Mouse (Mus musculus) erythroblast, embryonic 14.5 days (primary cell): Measurements from ENCODE around the gene Zfhx2. TPM values are rescaled to one million over a fixed set of nuclear protein-coding genes. Genes with fewer than 3 reads are reported as not detected.

ENCODE experiments used
- H3K27me3 ChIP-seq: 2 replicates; pipeline ENCODE4 v1.6.1; 2012; ENCODE audit warnings: inconsistent platforms; ENCODE audit not compliant: control insufficient read depth
- H3K36me3 ChIP-seq: 2 replicates; pipeline ENCODE4 v1.6.1; 2012; ENCODE audit warnings: mild to moderate bottlenecking, inconsistent platforms; ENCODE audit not compliant: control insufficient read depth
- H3K4me1 ChIP-seq: 2 replicates; pipeline ENCODE4 v1.6.1; 2012; ENCODE audit warnings: inconsistent platforms; ENCODE audit not compliant: control insufficient read depth
- H3K4me3 ChIP-seq: replicated peaks from 2 replicates; pipeline ENCODE3; 2012; ENCODE audit warnings: moderate library complexity, mild to moderate bottlenecking, inconsistent platforms
- H3K9me3 ChIP-seq: 2 replicates; pipeline ENCODE4 v1.6.1; 2012; ENCODE audit warnings: low read length, inconsistent platforms, mixed read lengths; ENCODE audit not compliant: control insufficient read depth
- GATA1 ChIP-seq: IDR thresholded peaks from 2 replicates; pipeline ENCODE4 v1.6.1; 2012; ENCODE audit warnings: low read length, inconsistent platforms, mixed read lengths
- TAL1 ChIP-seq: IDR thresholded peaks from 3 replicates; pipeline ENCODE4 v1.6.1; 2012; ENCODE audit warnings: low read length, inconsistent platforms, mixed read lengths
- polyA plus RNA-seq: library from polyadenylated mRNA; stranded (reverse); fragments of >175 nt; gene quantifications from 2 replicates; pipeline ENCODE4 v1.2.3, GENCODE M21; 2012

Zfhx2 gene
- polyA plus RNA-seq, 1 experiment, result 0.06 TPM

DNA sequence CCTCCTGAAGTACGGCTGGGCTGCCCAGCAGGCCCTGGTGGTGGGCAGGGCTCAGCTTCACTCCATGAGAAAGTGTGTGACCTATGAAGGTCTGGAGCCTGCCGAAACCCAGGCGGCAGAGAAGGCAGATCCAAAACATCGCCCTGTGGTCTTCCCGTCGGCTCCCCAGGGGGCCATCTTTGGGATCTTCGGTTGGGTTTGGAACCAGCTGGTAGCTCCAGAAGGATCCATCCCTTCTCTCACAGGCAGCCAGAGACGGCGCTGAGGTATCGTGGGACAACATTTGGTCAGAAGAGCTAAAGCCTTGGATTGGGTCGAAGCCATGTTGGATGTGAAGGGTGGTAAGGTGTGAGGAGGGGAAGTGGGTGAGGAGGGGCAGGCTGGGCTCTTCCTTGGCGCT lies 17.7 kb downstream of the Zfhx2 start:
- Histone ChIP-seq H3K4me1 (peaks cover 39% of the 10 kb centered on the region), H3K27me3 (peaks cover 23% of the 10 kb centered on the region), H3K4me3 (no peak overlapping the region), H3K36me3 (peaks cover 64% of the 10 kb centered on the region), H3K9me3 (no peaks in the 10 kb centered on the region; the same call in 1 of the 2 replicates)
- TF ChIP-seq GATA1 (no peak), TAL1 (no peak)

GRCm38 (mm10) chr14:55071756-55072155 lies 20.4 kb downstream of the Zfhx2 start:
- H3K4me1 ChIP-seq, result peaks cover 26% of the 10 kb centered on the region
- TF ChIP-seq GATA1 (no peak), TAL1 (no peak)

GRCm38 (mm10) chr14:55066042-55066441 lies 26.1 kb downstream of the Zfhx2 start:
- Histone ChIP-seq H3K4me3 (no peak overlapping the region), H3K9me3 (no peaks in the 10 kb centered on the region), H3K36me3 (peaks cover 74% of the 10 kb centered on the region), H3K4me1 (peaks cover 73% of the 10 kb centered on the region), H3K27me3 (no peaks in the 10 kb centered on the region)
- no peak for TF ChIP-seq GATA1
- TF ChIP-seq TAL1, result no peak

More at GRCm38 (mm10) chr14:55071756-55072155, 20.4 kb downstream of the Zfhx2 start:
- no peak overlapping the region for H3K4me3 ChIP-seq
- peaks cover 85% of the 10 kb centered on the region for H3K36me3 ChIP-seq
- H3K9me3 ChIP-seq, result no peaks in the 10 kb centered on the region; the same call in 1 of the 2 replicates
- H3K27me3 ChIP-seq, result no peaks in the 10 kb centered on the region

DNA sequence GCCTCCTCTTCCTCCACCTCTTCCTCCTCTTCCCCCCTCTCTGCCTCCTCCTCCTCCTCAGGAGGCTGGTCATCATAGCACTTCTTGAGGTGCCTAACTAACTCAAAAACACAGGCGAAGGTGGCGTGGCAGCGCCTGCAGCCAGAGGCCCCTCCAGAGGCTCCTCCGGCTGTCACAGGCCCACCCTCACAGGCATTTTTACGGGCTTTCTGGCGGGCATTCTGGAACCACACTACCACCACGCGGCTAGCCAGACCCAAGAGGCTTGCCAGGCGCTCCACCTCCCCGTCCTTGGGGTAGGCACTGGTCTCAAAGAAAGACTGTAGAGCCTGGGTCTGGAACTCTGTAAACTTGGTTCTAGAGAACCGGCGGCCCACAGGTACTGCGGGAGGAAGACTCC lies 26.7 kb downstream of the Zfhx2 start:
- H3K4me3 ChIP-seq, result peak overlapping the region; percentile 86
- no peaks in the 10 kb centered on the region for H3K27me3 ChIP-seq
- H3K4me1 ChIP-seq, result peaks cover 76% of the 10 kb centered on the region
- no peak for TF ChIP-seq GATA1
- H3K9me3 ChIP-seq, result no peaks in the 10 kb centered on the region
- H3K36me3 ChIP-seq, result peaks cover 69% of the 10 kb centered on the region

DNA sequence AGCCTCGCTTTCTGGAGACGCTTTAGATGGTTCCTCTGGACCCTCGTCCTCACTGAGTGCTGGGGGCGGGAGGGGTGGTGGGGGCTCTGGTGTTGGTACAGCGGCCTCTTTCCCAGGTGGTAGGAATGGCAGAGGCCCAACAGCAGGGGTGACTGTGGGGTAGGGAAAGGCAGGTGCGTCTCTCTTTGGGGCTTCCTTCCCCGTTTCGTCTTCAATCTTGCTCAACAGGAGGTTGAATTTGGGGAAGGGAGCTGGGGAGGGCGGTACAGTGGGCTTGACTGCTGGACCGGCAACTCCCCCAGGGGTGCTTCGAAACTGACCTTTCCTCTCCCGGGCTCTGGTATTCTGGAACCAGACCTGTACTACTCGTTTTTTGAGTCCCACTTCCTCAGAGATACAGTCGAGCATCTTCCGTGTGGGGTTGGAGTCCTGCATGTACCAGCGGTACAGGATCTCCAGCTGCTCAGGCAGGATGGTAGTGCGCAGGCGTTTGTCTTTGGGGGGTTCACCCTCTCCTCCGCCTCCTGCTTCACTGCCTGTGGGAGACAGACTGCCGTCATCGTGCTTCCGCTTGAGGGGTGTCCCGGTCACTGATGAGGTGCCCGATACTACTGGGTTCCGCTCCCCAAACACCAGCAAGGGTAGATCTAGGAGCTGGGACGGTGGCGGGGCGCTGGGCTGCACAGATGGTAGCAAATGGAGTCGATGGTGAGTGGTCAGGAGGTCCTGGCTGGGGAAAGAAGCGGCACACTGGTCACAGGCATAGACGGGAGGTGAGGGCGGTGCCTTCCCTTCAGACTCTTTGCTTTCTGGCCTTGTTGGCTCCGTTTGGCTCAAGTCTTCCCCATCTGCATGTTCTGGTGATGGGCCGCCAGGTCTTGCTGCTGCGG lies 27.4 kb downstream of the Zfhx2 start:
- Histone ChIP-seq H3K4me1 (peaks cover 80% of the 10 kb centered on the region), H3K36me3 (peaks cover 64% of the 10 kb centered on the region), H3K9me3 (no peaks in the 10 kb centered on the region), H3K27me3 (no peaks in the 10 kb centered on the region), H3K4me3 (peak overlapping the region; percentile 86)
- no peak for TF ChIP-seq TAL1
- TF ChIP-seq GATA1, result no peak

GRCm38 (mm10) chr14:55063581-55064381 lies 28.3 kb downstream of the Zfhx2 start:
- TF ChIP-seq GATA1 (no peak), TAL1 (no peak)
- Histone ChIP-seq H3K27me3 (no peaks in the 10 kb centered on the region), H3K36me3 (peaks cover 56% of the 10 kb centered on the region), H3K4me3 (peak overlapping the region; percentile 86), H3K9me3 (no peaks in the 10 kb centered on the region), H3K4me1 (peaks cover 89% of the 10 kb centered on the region)

DNA sequence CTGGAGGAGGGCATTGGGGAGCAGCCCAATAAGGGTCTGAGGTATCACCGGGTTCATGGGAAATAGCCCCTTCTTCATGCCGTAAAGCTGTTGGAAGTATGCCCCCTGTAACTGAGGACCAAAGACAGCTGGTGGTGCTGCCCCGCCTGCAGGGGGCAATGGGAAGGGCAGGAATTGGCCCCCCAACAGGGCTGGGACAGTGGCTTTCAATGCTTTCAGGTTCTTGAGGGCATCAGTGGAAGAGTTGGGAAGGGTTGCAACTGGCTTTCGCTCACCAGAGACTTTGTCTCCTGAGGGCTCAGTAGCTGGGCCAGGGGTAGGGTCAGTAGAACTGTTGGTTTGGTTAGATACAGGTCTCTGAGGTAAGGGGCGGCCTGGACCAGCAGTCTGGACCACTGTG lies 29.0 kb downstream of the Zfhx2 start:
- H3K4me3 ChIP-seq, result peak overlapping the region; percentile 86
- TF ChIP-seq GATA1 (no peak), TAL1 (no peak)
- peaks cover 92% of the 10 kb centered on the region for H3K4me1 ChIP-seq
- peaks cover 49% of the 10 kb centered on the region for H3K36me3 ChIP-seq
- no peaks in the 10 kb centered on the region for H3K27me3 ChIP-seq
- H3K9me3 ChIP-seq, result no peaks in the 10 kb centered on the region

DNA sequence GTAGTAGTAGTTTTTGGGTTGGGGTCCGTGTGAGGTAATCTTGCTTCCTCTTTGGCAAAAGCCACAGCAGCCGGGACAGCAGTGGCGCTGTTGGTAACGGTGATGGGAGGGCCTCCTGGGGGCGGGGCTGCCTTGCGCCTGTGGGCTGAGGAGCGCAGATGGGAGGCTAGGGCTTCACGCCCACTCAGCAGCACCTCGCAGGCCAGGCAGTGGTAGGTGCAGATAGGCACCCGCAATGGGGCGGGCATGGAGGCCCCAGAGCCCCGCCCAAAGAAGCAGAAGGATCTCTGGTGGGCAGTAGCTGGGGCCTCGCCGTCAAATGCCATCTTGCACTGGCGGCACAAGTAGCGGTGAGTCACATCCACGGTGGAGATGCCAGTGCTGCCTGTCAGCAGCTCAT lies 29.5 kb downstream of the Zfhx2 start:
- Histone ChIP-seq H3K9me3 (no peaks in the 10 kb centered on the region), H3K36me3 (peaks cover 45% of the 10 kb centered on the region), H3K27me3 (no peaks in the 10 kb centered on the region), H3K4me1 (peaks cover 94% of the 10 kb centered on the region), H3K4me3 (peak overlapping the region; percentile 86)
- TF ChIP-seq TAL1 (peak; percentile 65), GATA1 (peak; percentile 46; the same call in 1 of the 2 replicates)

GRCm38 (mm10) chr14:55061845-55062244 lies 30.3 kb downstream of the Zfhx2 start:
- Histone ChIP-seq H3K36me3 (peaks cover 38% of the 10 kb centered on the region), H3K27me3 (no peaks in the 10 kb centered on the region), H3K4me3 (no peak overlapping the region), H3K4me1 (peaks cover 91% of the 10 kb centered on the region), H3K9me3 (no peaks in the 10 kb centered on the region)
- TF ChIP-seq GATA1 (no peak), TAL1 (no peak)
